Mouse (Mus musculus) 3T3-L1 (cell line): ENCODE measurements at regions not wholly inside any gene's neighbourhood (a gene's known extent, or its start where the extent isn't known, plus 50 kb on each side); places are given as distances from the start of the nearest gene placed in this dataset.
"Not testable (repeated sequence)": the region's sequence is repeated elsewhere in the genome, so short reads cannot be mapped to it uniquely, and the experiment has no call there.

ENCODE experiments used
- DNase-seq: peaks from one replicate; pipeline ENCODE4 v3.0.0-alpha.2; 2015; ENCODE audit warnings: low read depth, low spot score

DNA sequence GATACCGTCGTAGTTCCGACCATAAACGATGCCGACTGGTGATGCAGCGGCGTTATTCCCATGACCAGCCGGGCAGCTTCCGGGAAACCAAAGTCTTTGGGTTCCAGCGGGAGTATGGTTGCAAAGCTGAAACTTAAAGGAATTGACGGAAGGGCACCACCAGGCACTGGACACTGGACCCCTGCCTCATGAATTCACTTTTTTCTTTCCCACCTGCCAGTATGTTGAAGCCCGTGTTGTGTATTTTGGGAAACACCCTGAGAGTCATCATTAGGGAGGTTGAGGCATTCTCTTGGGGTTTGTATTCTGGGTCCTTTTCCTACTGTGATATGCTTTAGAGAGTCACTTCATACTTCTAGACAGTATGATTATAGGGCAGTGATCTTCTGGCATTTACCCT, 197.9 kb downstream of the Samd9l start:
- DNase-seq: not testable (repeated sequence)

DNA sequence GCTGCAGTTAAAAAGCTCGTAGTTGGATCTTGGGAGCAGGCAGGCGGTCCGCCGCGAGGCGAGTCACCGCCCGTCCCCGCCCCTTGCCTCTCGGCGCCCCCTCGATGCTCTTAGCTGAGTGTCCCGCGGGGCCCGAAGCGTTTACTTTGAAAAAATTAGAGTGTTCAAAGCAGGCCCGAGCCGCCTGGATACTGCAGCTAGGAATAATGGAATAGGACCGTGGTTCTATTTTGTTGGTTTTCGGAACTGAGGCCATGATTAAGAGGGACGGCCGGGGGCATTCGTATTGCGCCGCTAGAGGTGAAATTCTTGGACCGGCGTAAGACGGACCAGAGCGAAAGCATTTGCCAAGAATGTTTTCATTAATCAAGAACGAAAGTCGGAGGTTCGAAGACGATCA, 198.3 kb downstream of the Samd9l start:
- no peak for DNase-seq

DNA sequence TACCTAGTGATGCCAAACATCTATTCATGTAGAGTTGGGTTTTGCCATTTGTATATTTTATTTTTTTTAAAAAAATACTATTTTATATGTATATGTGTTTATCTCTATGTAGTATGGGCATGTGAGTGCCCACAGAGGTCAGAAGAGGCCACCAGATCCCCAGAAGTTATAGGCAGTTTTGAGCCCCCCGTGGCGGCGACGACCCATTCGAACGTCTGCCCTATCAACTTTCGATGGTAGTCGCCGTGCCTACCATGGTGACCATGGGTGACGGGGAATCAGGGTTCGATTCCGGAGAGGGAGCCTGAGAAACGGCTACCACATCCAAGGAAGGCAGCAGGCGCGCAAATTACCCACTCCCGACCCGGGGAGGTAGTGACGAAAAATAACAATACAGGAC, 198.8 kb downstream of the Samd9l start:
- peak; percentile 67 for DNase-seq

DNA sequence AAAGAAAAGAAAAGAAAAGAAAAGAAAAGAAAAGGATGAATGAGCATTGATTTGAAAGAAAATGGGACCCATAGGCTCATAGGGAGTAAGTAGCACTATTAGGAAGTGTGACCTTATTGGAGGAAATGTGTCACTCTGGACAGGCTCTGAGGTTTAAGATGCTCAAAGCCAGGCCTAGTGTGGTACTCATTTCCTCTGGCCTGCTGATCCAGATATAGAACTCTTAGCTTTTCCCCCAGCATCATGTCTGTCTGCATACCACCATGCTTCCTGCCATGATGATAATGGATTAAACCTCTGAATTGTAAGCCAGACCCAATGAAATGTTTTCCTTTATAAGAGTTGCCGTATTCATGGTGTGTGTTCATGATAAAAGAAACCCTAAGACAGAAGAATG, 206.9 kb downstream of the Samd9l start:
- not testable (repeated sequence) for DNase-seq

DNA sequence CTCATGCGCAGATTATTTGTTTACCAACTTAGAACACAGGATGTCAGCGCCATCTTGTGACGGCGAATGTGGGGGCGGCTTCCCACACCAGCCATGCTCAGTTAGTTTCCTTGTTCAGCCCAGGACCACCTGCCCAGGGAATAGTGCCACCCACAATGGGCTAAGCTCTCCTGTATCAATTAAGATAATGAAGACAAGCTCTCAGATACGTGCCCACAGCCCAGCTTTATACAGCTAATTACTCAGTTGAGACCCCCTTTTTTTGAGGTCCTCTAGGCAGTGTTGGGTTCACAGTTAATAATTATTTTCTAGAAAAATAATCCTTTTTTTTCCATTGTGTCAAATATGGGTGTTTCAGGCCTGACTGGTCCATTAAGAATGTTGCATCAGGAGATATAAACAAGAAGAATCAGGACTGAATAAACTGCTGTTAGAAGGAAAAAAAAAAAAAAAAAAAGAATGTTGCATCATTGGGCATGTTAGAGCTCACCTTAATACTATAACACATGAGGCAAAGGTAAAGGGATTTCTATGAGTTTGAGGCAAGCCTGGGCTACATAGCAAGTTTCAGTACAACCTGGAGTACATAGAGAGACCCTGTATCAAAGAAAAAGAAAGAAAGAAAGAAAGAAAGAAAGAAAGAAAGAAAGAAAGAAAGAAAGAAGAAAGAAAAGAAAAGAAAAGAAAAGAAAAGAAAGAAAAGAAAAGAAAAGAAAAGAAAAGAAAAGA, 207.5 kb downstream of the Samd9l start:
- DNase-seq: not testable (repeated sequence)

DNA sequence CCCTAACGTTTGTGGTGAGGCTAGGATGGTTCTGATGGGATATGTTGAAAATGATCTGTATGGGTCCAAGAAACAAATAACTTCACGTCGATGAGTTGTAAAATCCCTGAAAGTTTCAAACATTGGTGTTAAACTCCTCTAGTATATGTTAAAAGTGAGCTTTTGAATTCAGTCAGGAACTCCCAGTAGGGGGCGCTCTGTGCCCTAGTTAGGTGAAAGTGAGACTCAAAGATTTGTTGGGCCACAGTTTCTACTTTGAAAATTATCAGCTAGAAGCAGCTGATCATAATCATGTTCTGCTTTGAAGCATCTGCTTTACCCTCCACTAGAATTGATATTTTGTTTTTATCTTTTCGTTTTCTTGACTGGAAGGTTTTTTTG, 215.6 kb downstream of the Samd9l start:
- peak; percentile 91 for DNase-seq

DNA sequence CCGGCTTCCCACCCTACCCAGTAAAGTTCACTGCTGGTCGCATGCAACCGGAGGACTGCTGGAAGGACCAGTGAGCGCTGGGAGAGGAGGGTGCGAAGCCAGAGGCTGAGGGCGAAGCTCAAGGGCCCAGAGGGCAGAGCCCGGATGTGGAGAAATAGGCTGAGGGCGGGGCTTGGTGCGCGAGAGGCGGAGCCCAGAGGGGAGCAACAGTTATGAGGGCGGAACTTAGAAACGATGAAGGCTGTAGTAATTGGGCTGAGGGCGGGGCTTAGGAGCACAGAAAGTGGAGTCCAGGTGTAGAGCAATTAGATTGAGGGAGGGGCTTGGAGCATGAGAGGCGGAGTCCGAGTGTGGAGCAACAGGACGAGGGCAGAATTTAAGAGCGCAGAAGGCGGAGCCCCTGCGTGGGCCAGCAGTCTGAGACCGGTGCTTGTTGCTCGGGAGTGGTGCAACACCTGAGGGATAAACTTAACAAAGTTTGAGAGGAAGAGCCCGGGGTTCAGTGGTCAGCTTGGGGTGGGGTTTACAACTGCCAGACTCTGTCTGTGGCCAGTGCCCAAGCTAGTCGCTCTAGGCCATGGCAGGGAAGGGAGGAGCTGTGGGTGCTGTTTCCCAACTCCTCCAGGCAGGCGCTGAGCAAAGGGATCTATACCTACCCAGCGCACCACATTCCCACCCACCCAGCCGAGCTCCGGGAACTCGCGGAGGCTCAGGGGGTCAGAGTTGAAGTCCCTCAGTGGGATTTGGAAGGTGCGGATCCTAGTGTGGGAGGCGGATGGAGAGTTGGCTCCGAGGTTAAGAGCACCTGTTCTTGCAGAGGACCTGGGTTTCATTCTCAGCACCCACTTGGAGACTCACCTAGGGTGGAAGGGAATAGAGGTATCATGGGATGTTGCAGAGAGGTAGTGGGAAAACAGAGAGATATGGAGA, 216.2 kb downstream of the Samd9l start:
- no peak for DNase-seq

DNA sequence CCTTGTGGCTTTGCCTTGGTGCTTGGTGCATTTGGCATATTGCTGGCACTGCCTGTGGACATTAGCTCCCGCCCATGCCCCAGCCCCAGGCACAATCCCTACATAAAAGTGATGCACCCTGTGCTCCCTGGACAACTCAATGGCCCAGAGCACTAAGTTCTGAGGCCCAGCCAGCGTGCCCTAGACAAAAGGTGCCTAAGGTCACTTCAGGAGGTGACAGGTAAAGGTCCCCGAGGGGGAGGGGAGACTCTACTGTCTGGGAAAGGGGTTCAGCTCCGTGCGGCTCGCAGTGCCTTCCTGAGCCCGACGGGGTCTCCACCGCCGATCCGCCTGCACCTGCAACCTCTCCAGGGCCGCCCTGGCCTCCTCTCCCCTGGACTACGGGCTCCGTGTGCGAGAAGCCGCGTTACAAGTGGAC, 216.9 kb downstream of the Samd9l start:
- DNase-seq: not testable (repeated sequence)

DNA sequence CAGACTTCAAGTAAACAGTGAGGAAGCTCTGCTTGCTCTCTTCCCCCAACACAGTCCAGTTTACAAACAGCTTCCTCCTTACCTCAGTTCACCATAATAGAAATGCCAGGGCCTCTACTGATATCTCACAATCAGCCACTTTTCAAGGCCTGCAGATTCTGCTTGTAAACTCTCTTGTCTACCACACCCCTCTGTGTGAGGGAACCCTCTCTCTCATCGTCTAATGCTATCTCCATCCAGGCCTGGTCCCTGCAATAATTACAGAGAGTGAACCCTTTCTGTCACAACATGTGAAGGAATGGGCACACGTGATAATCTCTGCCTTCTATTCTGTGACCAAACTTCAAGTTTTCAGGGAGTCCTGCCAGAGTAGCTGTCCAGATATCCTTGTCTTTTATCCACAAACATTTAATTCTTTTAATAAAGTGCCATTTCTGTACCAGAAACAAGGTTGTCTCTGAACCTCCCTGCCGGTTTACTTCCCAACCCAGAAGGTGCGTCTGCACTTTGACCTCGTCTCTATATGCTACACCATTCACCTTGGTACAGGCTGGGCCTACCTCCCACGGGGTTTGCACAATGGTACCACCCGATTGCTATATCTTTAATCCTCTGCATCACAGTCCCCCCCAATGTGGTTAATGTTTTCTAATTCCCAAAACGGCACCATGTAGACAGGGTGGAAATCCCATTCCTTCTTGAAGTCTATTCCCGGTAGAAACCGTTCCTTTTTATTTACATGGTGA, 219.6 kb downstream of the Samd9l start:
- DNase-seq: not testable (repeated sequence)

DNA sequence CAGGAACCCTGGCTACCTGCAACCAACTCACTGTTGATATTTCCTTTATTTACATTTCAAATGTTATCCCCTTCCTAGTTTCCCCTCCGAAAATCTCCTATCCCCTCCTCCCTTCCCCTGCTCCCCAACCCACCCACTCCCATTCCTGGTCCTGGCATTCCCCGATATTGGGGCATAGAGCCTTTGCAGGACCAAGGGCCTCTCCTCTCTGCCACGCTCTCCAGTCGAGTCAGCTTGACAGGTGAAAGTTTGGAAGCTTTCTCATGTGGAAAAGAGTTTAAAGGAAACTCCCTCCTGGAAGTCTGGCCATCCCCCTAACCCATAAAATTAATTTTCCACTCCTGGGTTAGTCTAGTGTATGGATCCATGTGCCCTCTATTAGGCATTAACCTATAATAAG, 229.9 kb downstream of the Samd9l start:
- DNase-seq: not testable (repeated sequence)

DNA sequence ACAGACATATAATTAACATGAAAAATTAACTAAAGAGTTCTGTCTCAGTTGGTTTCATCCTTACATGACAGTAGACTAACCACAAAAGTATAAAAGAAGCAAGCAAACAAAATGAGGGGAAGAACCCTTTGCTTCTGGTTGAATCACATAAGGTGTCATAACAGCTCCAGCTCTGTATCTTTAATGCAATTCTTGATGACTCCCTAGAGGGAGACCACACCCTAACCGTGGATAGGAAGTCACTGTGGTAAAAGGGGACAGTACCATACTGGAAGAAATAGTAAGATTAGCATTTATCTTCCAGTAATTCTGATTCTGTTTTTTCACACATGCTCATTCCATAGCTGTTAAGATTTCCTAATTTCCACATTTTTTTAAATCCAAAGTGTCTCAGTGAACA, 233.2 kb downstream of the Samd9l start:
- not testable (repeated sequence) for DNase-seq

DNA sequence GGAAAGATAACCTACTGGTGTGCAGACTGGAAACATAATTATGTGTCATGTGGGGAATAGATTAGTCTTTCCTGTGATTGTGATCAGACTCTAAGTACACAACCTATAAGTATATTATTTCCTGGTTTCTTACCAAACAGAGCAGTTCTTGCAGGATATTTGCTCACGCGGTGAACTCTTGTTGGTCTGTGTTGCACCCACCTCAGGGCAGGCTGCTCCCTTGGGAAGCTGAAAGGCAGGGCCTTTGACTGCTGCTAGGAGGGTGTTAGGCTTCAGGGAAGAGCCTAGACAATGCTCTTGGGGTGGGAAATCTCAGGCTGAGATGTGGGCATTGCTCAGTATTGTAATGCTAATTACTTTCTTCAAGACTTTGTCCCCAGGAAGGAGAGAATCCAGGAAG, 247.5 kb downstream of the Samd9l start:
- not testable (repeated sequence) for DNase-seq

DNA sequence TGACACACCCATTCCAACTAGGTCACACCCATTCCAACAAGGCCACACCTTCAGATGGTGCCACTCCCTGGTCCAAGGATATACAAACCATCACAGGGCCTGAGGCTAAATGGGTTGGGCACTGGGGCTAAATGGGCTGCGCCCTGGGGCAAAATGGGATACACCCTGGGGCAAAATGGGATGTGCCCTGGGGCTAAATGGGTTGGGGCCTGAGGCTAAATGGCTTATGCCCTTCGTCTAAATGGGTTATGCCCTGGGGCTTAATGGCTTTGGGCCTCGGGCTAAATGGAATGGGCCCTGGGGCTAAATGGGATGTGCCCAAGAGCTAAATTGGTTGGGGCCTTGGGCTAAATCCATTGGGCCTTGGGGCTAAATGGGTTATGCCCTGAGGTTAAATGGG, 261.5 kb downstream of the Samd9l start:
- DNase-seq: not testable (repeated sequence)

DNA sequence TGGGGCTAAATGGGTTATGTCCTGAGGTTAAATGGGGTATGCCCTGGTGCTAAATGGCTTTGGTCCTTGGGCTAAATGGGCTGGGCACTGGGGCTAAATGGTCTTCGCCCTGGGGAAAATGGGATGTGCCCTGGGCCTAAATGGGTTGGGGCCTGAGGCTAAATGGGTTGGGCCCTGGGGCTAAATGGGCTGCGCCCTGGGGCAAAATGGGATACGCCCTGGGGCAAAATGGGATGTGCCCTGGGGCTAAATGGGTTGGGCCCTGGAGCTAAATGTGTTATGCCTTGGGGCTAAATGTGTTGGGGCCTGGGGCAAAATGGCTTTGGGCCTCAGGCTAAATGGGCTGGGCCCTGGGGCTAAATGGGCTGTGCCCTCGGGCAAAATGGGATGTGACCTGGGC, 265.6 kb downstream of the Samd9l start:
- not testable (repeated sequence) for DNase-seq

DNA sequence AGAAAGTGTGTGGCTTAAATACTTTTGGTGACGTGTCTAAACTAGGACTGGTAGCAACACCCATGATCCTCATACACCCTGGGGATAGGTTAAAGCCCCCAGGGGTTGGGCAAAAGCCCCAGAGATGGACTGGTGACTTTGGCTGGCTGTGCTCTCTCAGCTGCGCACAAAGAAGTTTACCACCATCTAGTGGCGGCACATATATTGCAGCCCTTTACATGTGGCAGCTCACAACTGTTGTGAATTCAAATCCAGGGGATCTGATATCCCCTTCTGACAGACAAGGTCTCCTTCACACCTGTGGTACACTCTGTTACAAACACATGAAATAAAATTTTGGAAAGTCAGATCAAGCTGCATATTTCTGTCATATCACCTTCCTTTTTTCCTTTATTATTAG, 283.1 kb downstream of the Samd9l start:
- DNase-seq: not testable (repeated sequence)
